Mouse (Mus musculus) neural tube, embryonic 13.5 days (tissue): ENCODE measurements around the gene Gm17018. TPM values are rescaled to one million over a fixed set of nuclear protein-coding genes. Genes with fewer than 3 reads are reported as not detected.
"Not testable (repeated sequence)": the region's sequence is repeated elsewhere in the genome, so short reads cannot be mapped to it uniquely, and the experiment has no call there.

ENCODE experiments used
- ATAC-seq: fragments of 200-750 bp; cut with Nextera tagmentation; 2 replicates; pipeline ENCODE4 v1.8.0; 2017; ENCODE audit warnings: low read depth, mild to moderate bottlenecking, moderate TSS enrichment, moderate library complexity
- H3K27ac ChIP-seq: fragments of 300-500 bp; sonication (generic); replicated peaks from 2 replicates; pipeline ENCODE4 v1.5.1; 2015; ENCODE audit warnings: moderate library complexity, mild to moderate bottlenecking, inconsistent platforms
- H3K27me3 ChIP-seq: fragments of 300-500 bp; sonication (generic); 2 replicates; pipeline ENCODE4 v1.6.1; 2015; ENCODE audit warnings: mild to moderate bottlenecking, inconsistent platforms
- H3K36me3 ChIP-seq: fragments of 300-500 bp; sonication (generic); 2 replicates; pipeline ENCODE4 v1.6.1; 2015; ENCODE audit warnings: mild to moderate bottlenecking, inconsistent platforms
- H3K4me1 ChIP-seq: fragments of 300-500 bp; sonication (generic); replicated peaks from 2 replicates; pipeline ENCODE4 v1.6.1; 2015; ENCODE audit warnings: inconsistent platforms
- H3K4me2 ChIP-seq: fragments of 300-500 bp; sonication (generic); 2 replicates; pipeline ENCODE4 v1.6.1; 2015; ENCODE audit warnings: inconsistent platforms, mild to moderate bottlenecking, moderate library complexity
- H3K4me3 ChIP-seq: fragments of 300-500 bp; sonication (generic); 2 replicates; pipeline ENCODE4 v1.5.1; 2015; ENCODE audit warnings: mild to moderate bottlenecking, inconsistent platforms
- H3K9ac ChIP-seq: fragments of 300-500 bp; sonication (generic); 2 replicates; pipeline ENCODE4 v1.6.1; 2015; ENCODE audit warnings: moderate library complexity, mild to moderate bottlenecking, inconsistent platforms
- H3K9me3 ChIP-seq: fragments of 300-500 bp; sonication (generic); 2 replicates; pipeline ENCODE4 v1.6.1; 2016; ENCODE audit warnings: inconsistent platforms
- WGBS: fragments of 180-500 bp; shearing (Covaris S2); methylation state at CpG from one replicate; pipeline ENCODE4 v1.1.7; 2015; 5-methylcytosine and 5-hydroxymethylcytosine counted together
- polyA plus RNA-seq: library from polyadenylated mRNA; unstranded; fragments of >200 nt; fragmentation: Nextera tagmentation; extraction: Ambion mirVana; gene quantifications from 2 replicates; pipeline ENCODE4 v1.2.1, GENCODE M21; 2015

Gm17018 gene
- polyA plus RNA-seq, 1 experiment from 2014 or later, result 66.7 TPM

DNA sequence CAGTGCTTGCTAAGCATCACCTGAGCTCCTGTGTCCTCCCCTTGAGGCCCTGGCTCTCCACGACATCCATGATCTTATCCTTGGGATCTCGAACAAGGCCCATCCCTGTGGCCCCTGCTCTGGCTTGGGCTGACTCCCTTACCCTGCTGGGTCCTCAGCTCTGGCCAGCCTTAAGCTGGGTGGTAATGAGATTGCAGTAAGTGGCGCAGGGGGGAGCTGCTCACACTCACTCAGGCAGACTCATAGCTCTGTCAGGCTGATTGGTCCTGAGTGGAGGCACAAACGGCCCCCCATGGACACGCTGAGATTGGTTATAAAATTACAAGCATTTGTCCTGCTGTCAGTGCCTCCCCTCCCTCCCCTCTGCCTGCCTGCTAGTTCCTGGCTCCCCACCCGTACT lies 24.5 kb upstream of the Gm17018 start:
- 29% methylated on average over 6 of the region's 6 CpGs for WGBS
- H3K27me3 ChIP-seq, result no peaks in the 10 kb centered on the region; the same call in 1 of the 2 replicates
- H3K27ac ChIP-seq, result peak overlapping the region; percentile 78
- no peak overlapping the region for H3K4me2 ChIP-seq
- H3K4me3 ChIP-seq, result no peak overlapping the region
- H3K9me3 ChIP-seq, result no peaks in the 10 kb centered on the region
- peak; percentile 48 for ATAC-seq
- peaks cover 59% of the 10 kb centered on the region for H3K4me1 ChIP-seq
- peaks cover 4% of the 10 kb centered on the region; the same call in 1 of the 2 replicates for H3K36me3 ChIP-seq
- no peak overlapping the region for H3K9ac ChIP-seq

DNA sequence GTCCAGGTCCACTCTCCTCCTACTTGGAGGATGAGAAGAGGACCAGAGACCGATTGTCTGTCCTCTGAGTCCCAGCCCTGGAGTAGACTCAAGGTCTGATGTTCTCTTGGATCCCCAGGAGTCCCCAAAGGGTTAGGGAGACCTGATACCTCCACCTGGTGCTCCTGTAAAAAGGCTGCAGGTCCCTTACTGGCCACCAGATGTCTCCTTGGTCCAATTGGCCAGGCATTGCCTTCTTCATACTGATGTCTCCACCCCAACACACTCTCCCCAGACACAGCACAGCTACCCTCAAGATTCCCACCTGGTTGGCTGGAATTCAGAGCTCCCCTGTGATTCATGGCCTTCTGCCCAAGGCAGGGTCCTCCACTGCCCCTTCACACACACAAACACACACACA lies 22.9 kb upstream of the Gm17018 start:
- no peak for ATAC-seq
- 62% methylated on average over 1 of the region's 1 CpGs for WGBS

DNA sequence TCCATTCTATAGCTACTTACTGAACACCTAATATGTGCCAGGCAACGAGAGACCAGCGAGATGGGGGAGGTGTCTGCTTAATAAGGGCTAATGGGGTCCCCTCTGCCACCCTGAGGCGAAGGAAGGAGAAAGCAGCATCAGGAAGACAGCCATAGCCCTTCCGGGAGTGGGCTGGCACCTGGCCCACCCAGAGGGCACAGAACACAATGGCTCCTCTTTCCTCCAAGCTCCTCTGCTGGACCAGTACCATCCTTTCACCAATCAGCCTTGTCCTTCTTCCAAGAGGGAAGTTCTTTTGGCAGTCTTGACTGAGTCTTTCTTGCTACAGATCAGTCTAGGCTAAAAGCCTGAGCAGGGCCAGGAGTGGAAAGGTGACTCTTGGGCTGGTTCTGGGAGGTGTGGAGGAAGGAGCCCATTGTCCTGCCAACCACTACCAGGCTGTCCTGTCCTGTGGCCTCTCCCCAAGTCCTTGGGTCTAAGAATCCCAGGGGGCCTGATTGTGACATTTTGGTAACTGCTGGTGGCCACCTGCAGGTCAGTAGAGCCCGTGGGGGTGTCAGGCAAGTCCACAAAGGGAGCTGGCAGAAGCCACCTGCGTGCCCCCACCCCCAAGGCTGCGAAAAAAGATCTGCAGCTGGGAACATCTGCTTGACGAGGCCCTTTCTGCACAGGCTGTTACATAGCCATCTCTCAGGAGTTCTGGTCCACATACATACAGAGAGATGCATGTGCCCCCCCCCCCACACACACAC lies 19.6 kb upstream of the Gm17018 start:
- H3K27me3 ChIP-seq, result peaks cover 28% of the 10 kb centered on the region
- no peaks in the 10 kb centered on the region for H3K9me3 ChIP-seq
- peak overlapping the region; percentile 66 for H3K9ac ChIP-seq
- H3K4me3 ChIP-seq, result peak overlapping the region; percentile 32
- peak; percentile 23; the same call in 1 of the 2 replicates for ATAC-seq
- H3K36me3 ChIP-seq, result no peaks in the 10 kb centered on the region
- peak overlapping the region; percentile 91 for H3K27ac ChIP-seq
- WGBS, result 20% methylated on average over 8 of the region's 8 CpGs
- H3K4me1 ChIP-seq, result peaks cover 79% of the 10 kb centered on the region
- H3K4me2 ChIP-seq, result peak overlapping the region; percentile 60

More for the DNA sequence above, 22.9 kb upstream of the Gm17018 start:
- Histone ChIP-seq H3K4me3 (no peak overlapping the region), H3K4me1 (peaks cover 74% of the 10 kb centered on the region), H3K27me3 (peaks cover 9% of the 10 kb centered on the region), H3K4me2 (no peak overlapping the region), H3K27ac (no peak overlapping the region), H3K9ac (no peak overlapping the region), H3K36me3 (no peaks in the 10 kb centered on the region), H3K9me3 (no peaks in the 10 kb centered on the region)

DNA sequence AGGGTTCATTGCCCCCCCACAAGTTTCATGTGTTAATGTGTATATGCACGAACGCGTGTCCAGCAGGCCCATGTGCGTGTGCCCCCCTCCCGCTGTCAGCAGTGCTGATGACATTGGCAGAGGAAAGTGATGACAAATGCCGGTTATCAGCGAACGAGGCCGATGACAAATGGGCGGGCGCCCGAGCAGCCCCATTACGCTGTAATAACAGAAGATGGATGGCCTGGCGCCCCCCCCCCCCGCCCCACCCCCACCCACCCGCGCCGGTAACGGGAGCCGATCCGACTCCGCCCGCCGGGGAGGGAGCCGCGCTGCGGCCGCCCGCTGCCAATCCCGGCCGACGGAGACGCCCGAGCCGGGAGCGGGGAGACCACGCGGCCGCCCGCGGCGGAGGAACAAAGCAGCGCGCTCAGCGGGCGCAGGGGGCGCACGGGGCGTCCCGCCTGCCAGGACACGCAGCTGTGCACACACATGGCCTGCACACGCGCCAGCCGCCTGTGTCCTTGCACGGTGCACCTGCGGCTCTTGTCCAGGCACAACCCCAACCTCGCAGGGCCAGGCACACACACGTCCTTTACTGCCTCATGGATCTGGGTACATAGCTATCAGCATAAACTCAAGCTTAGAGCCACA lies 18.9 kb upstream of the Gm17018 start:
- H3K36me3 ChIP-seq, result no peaks in the 10 kb centered on the region
- ATAC-seq, result peak; percentile 47
- H3K9me3 ChIP-seq, result no peaks in the 10 kb centered on the region
- H3K27ac ChIP-seq, result peak overlapping the region; percentile 91
- peaks cover 35% of the 10 kb centered on the region for H3K27me3 ChIP-seq
- H3K4me3 ChIP-seq, result peak overlapping the region; percentile 32
- peak overlapping the region; percentile 60 for H3K4me2 ChIP-seq
- H3K9ac ChIP-seq, result peak overlapping the region; percentile 66
- WGBS, result under 1% methylated on average over 49 of the region's 58 CpGs
- peaks cover 72% of the 10 kb centered on the region for H3K4me1 ChIP-seq

DNA sequence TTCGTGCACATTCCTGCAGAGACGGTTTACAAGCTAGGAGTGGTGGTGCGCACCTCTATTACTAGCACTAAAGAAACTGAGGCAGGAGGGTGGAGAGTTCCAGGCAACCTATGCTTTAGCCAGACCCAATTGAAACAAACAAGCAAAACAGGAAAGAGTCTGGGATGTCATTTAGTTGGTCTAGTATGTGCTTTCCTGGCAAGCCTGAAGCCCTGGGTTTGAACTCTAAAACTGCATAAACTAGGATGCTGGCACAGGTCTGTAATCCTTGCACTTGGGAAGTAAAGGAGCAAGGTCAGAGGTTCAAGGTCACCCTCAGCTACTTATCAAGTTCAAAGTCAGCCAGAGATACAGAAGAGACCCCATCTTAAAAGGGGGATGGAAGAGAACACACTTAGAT lies 18.4 kb upstream of the Gm17018 start:
- Histone ChIP-seq H3K4me3 (peak overlapping the region; percentile 32; the same call in 1 of the 2 replicates), H3K9ac (peak overlapping the region; percentile 66), H3K9me3 (no peaks in the 10 kb centered on the region), H3K36me3 (no peaks in the 10 kb centered on the region), H3K4me2 (peak overlapping the region; percentile 60), H3K4me1 (peaks cover 73% of the 10 kb centered on the region), H3K27me3 (peaks cover 41% of the 10 kb centered on the region), H3K27ac (peak overlapping the region; percentile 91)
- ATAC-seq, result no peak
- WGBS, result 12% methylated on average over 3 of the region's 3 CpGs

DNA sequence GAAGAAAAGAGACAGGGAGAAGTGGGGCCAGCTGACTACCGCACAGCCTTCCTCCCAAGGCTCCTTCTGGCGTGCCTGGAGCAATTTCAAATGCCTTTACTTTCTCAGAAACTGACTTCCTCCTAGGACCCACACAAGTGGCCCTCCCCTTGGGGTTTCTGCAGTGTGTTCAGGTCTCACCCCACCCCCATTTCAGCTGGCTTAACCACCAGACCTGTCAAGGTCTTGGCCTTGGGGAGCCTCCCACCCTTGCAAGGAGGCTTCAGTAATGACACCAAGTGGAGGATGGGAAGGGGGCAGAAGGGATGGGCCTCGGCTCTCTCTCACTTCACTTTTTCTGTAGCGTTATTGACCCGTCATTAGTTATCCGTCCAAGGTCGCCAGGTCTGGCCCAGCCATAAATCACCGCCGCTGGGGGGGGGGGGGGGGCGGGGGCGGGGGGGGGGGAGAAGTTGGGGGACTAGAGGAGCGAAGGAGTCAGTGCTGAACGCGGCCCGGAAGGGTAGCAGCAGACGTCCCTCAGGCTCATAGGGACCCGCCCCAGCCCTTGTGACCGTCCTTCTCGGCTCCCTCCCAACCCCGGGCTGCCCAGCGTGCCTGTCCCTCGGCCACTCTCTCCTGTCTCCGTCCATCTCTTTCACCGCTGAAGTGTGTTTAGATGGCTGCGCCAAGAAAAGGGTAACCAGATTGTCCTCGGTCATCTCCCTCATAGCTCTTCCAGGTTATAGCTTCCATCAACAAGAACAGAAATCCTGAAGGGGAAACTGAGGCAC lies 16.1 kb upstream of the Gm17018 start:
- peak overlapping the region; percentile 68 for H3K9ac ChIP-seq
- no peak for ATAC-seq
- H3K27ac ChIP-seq, result no peak overlapping the region; the same call in 1 of the 2 replicates
- peaks cover 78% of the 10 kb centered on the region for H3K4me1 ChIP-seq
- H3K4me2 ChIP-seq, result peak overlapping the region; percentile 79
- peak overlapping the region; percentile 39 for H3K4me3 ChIP-seq
- no peaks in the 10 kb centered on the region for H3K9me3 ChIP-seq
- H3K27me3 ChIP-seq, result peaks cover 48% of the 10 kb centered on the region
- H3K36me3 ChIP-seq, result no peaks in the 10 kb centered on the region
- WGBS, result under 1% methylated on average over 14 of the region's 26 CpGs

DNA sequence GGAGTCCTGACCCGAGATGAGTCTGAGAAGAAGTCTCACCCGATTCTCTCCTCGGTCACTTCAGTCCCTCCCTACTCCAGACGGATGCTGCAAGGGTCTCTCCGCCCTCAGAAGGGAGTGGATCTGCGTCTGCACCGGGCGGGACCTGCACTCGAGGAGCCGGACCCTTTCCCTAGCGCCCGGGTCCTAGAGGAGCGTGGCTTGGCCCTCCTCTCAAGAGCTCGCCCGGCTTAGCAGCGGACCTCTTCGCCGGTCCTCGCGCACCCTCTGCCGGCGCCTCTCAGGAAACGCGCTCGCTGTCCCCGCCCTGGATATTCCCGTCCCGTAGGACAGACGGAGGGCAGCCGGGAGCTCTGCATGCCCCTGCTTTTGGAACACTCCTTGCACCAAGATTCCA lies 15.5 kb upstream of the Gm17018 start:
- Histone ChIP-seq H3K9me3 (no peaks in the 10 kb centered on the region), H3K36me3 (no peaks in the 10 kb centered on the region), H3K27ac (no peak overlapping the region; the same call in 1 of the 2 replicates), H3K27me3 (peaks cover 54% of the 10 kb centered on the region), H3K9ac (peak overlapping the region; percentile 68), H3K4me3 (peak overlapping the region; percentile 39), H3K4me2 (peak overlapping the region; percentile 79), H3K4me1 (peaks cover 78% of the 10 kb centered on the region)
- peak; percentile 40 for ATAC-seq
- under 1% methylated on average over 30 of the region's 30 CpGs for WGBS

DNA sequence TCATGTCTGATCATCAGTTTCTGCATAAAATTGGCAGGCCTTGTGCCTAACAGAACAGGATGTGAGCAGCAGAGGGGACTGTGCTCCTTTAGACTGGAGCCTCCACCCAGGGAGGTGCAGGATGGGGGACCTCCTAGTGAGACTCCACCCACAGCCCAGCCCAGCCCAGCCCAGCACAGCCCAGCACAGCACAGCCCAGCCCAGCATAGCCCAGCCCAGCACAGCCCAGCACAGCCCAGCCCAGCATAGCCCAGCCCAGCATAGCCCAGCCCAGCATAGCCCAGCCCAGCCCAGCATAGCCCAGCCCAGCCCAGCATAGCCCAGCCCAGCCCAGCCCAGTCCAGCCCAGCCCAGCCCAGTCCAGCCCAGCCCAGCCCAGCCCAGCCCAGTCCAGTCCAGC lies 12.2 kb upstream of the Gm17018 start:
- not testable (repeated sequence) for H3K4me2 ChIP-seq, H3K9me3 ChIP-seq, H3K9ac ChIP-seq, ATAC-seq, H3K4me3 ChIP-seq, H3K36me3 ChIP-seq
- H3K27me3 ChIP-seq, result peaks cover 44% of the 10 kb centered on the region
- peak overlapping the region; percentile 39; the same call in 1 of the 2 replicates for H3K27ac ChIP-seq
- peaks cover 48% of the 10 kb centered on the region for H3K4me1 ChIP-seq

DNA sequence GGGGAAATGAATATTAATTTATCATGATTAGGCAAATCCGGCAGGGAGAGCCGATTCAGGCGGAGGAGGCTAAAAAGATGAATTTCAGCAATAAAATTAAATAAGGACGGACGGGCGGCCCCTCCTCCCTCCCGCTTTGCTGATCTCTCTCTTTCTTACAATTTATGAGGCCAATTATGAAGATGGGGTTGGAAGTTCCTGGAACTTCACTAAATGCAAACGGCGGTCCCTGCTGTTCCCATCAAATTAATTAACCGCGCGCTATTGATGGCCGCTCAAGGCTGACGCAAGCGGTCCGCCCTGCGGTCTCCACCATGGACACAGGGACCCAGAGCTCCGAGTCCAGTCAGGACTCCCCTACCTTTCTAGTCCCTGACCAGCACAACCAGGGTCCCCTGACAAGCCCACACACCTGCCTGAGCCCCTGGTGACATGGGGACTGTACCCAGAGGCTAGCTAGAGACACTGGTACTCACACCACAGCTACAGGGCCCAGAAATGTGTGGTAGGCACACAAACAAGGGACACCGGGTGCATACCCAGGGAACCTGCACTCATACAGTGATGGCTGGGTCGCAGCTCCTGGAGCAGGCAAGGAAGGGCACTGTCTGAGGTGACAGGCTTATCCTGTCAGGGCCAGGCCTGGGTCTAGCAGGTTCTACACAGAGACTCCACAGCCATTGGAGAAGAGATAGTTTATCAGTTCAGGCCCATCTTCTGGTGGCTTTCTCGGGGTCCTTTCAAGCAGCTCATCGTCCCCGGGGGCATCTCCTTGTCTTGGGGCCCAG lies 11.1 kb upstream of the Gm17018 start:
- Histone ChIP-seq H3K9ac (0 out of 2 replicates have a peak overlapping the region, but pooled peaks have one; percentile 39), H3K27ac (peak overlapping the region; percentile 29), H3K27me3 (peaks cover 39% of the 10 kb centered on the region), H3K4me1 (peaks cover 37% of the 10 kb centered on the region), H3K4me3 (no peak overlapping the region), H3K9me3 (no peaks in the 10 kb centered on the region), H3K4me2 (peak overlapping the region; percentile 17; the same call in 1 of the 2 replicates), H3K36me3 (peaks cover 19% of the 10 kb centered on the region)
- WGBS, result 45% methylated on average over 23 of the region's 23 CpGs
- ATAC-seq, result peak; percentile 15; the same call in 1 of the 2 replicates

DNA sequence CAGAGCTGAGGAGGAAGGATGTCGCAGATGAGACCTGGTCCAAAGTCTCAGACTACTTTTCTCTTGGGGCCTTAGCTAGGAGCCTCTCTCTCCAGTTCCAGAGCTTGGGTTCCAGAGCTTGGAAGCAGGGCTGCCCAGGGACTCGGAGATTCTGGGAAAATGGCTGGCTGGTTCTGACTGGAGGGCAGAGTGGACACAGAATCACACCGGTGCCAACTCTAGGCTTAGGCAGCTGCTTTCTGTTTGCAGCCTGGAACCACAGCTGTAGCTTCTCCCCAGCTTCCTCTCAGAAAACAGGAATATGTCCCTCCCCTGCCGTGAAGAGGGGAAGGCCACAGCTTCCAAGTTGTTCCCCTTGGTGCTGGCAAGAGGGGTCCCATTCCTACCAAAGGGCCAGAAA lies 10.5 kb upstream of the Gm17018 start:
- no peak overlapping the region for H3K4me3 ChIP-seq
- peaks cover 39% of the 10 kb centered on the region for H3K27me3 ChIP-seq
- no peaks in the 10 kb centered on the region for H3K9me3 ChIP-seq
- H3K4me1 ChIP-seq, result peaks cover 31% of the 10 kb centered on the region
- WGBS, result 77% methylated on average over 4 of the region's 4 CpGs
- ATAC-seq, result no peak
- H3K4me2 ChIP-seq, result no peak overlapping the region
- no peak overlapping the region for H3K9ac ChIP-seq
- H3K36me3 ChIP-seq, result peaks cover 25% of the 10 kb centered on the region
- H3K27ac ChIP-seq, result peak overlapping the region; percentile 29

DNA sequence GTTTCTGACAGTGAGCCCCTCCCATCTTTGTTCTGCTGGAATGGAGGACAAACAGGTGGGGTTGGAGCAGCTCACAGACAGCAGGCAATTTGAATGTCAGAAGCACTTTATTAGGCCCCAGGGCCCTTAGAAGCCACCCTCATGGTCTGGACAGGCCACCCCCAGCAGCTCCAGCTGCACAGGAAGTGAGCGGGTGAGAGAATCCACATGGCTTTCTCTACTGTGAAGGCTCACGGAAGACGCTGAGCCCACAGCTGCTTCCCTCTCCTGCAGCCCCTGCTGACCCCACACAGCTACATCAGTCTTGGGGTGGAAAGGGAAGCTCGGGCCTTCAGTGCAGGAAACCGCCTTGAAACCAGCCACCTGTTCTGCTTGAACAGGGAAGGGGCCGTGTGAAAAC lies 8.2 kb upstream of the Gm17018 start:
- WGBS, result 64% methylated on average over 6 of the region's 6 CpGs
- no peak overlapping the region for H3K4me2 ChIP-seq
- peaks cover 20% of the 10 kb centered on the region for H3K4me1 ChIP-seq
- no peak for ATAC-seq
- H3K36me3 ChIP-seq, result peaks cover 32% of the 10 kb centered on the region
- peaks cover 18% of the 10 kb centered on the region for H3K27me3 ChIP-seq
- no peak overlapping the region for H3K4me3 ChIP-seq
- no peaks in the 10 kb centered on the region for H3K9me3 ChIP-seq
- H3K27ac ChIP-seq, result no peak overlapping the region
- H3K9ac ChIP-seq, result no peak overlapping the region
